Mouse (Mus musculus) megakaryocyte, embryonic 14.5 days (primary cell): ENCODE measurements around the gene Csnk2a2.

Experiments
- FLI1 ChIP-seq: IDR thresholded peaks from 2 replicates; pipeline ENCODE4 v1.6.1; 2012; ENCODE audit warnings: low read length, inconsistent platforms, mixed read lengths
- GATA1 ChIP-seq: IDR thresholded peaks from 3 replicates; pipeline ENCODE4 v1.6.1; 2012; ENCODE audit warnings: mixed read lengths, low read length, inconsistent platforms, borderline replicate concordance

DNA sequence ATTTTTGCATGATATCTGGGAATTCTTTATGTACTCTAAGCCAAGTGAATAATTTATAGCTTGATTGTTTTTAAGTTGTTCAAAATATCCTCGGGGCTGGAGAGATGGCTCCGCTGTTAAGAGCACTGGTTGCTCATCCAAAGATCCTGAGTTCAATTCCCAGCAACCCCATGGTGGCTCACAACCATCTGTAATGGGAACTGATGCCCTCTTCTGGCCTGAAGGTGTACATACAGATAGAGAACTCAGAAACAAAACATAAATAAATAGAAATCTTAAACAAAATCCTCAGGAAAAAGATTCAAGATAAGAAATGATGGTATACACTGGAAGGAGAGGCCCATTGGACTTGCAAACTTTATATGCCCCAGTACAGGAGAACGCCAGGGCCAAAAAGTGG is 53.9 kb downstream of the Csnk2a2 start:
- TF ChIP-seq GATA1 (no peak), FLI1 (no peak)
